Mouse (Mus musculus) liver, embryonic 16.5 days (tissue): ENCODE data around the gene Tubg1. TPM values are rescaled to one million over a fixed set of nuclear protein-coding genes. Genes with fewer than 3 reads are reported as not detected.

ENCODE experiments used
- ATAC-seq: fragments of 200-750 bp; cut with Nextera tagmentation; 2 replicates; pipeline ENCODE4 v1.8.0; 2017; ENCODE audit warnings: low read depth, mild to moderate bottlenecking, moderate number of reproducible peaks, moderate library complexity
- H3K27ac ChIP-seq: fragments of 300-500 bp; sonication (generic); 2 replicates; pipeline ENCODE4 v1.5.1; 2014; ENCODE audit warnings: mild to moderate bottlenecking, low read length
- H3K27me3 ChIP-seq: fragments of 300-500 bp; sonication (generic); 2 replicates; pipeline ENCODE4 v1.6.1; 2014; ENCODE audit warnings: low read depth, low read length, mixed read lengths; ENCODE audit not compliant: control insufficient read depth, insufficient read depth
- H3K36me3 ChIP-seq: fragments of 300-500 bp; sonication (generic); 2 replicates; pipeline ENCODE4 v1.6.1; 2014; ENCODE audit warnings: mild to moderate bottlenecking; ENCODE audit not compliant: control insufficient read depth, insufficient read depth
- H3K4me1 ChIP-seq: fragments of 300-500 bp; sonication (generic); 2 replicates; pipeline ENCODE4 v1.6.1; 2014; ENCODE audit warnings: low read depth, low read length, mixed read lengths; ENCODE audit not compliant: control insufficient read depth
- H3K4me2 ChIP-seq: fragments of 300-500 bp; sonication (generic); 2 replicates; pipeline ENCODE4 v1.6.1; 2014; ENCODE audit warnings: low read depth, low read length, mixed read lengths
- H3K4me3 ChIP-seq: fragments of 300-500 bp; sonication (generic); 2 replicates; pipeline ENCODE4 v1.5.1; 2014; ENCODE audit warnings: low read depth, mild to moderate bottlenecking, low read length
- H3K9ac ChIP-seq: fragments of 300-500 bp; sonication (generic); 2 replicates; pipeline ENCODE4 v1.6.1; 2014; ENCODE audit warnings: low read depth, low read length
- H3K9me3 ChIP-seq: fragments of 300-500 bp; sonication (generic); replicated peaks from 2 replicates; pipeline ENCODE4 v1.6.1; 2016; ENCODE audit warnings: low read length; ENCODE audit not compliant: control insufficient read depth
- WGBS: fragments of 180-500 bp; shearing (Covaris S2); extraction: QIAGEN DNeasy Blood & Tissue Kit; methylation state at CpG from one replicate; pipeline ENCODE4 v1.1.7; 2014; ENCODE audit not compliant: insufficient replicate concordance; 5-methylcytosine and 5-hydroxymethylcytosine counted together
- polyA plus RNA-seq: library from polyadenylated mRNA; unstranded; fragments of >200 nt; fragmentation: Nextera tagmentation; extraction: Ambion mirVana; gene quantifications from 2 replicates; pipeline ENCODE4 v1.2.1, GENCODE M21; 2015

Gene Tubg1
- polyA plus RNA-seq, 1 experiment from 2014 or later: 34.3 TPM

DNA sequence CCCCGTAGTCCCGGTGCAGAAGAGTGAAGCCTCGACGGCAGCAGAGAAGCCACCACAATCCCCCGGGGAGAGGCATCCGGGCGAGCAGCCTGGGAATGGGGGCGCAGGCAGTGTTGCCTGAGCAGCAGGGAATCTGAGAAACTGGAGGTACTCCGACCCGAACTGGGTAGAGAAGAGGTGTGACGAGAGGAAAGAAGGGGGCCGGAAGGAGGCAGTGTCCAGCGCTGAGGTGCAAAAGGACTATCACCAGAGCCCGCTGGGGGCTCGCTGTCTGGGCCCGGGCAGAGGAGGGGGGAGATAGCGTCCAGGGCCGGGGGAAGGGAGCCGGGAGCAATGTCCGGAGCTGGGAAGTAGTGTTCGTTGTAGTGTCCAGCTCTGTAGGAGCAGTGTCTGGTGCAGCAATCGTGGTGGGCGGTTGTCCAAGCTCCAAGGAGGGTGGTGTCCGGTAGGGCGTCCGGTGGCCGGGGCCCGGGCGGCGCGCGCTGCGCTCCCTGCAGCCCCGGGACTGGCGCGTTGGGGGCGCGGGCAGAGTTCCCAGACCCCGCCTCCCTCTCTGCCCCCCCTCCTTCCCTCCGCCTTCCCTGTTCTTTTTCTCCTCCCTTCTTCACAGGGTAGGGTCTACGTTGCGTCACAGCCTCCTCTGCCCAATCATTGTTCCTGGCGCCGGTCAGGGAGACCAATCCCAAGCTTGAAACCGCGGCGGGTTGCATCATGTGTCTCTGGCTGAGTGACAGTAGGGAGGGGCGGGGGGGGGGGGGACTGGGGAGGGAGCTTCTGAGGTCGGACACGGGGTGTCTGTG lies 51.3 kb downstream of the Tubg1 start, which contains the start of gene Plekhh3:
Gene Plekhh3, minus strand, starts transcription at position 541 of the 800 bp plus-strand sequence.
- peaks cover 30% of the 10 kb centered on the region for H3K4me1 ChIP-seq
- H3K4me3 ChIP-seq: peak within 1 kb of the TSS; percentile 55
- peak within 1 kb of the TSS; percentile 65 for H3K4me2 ChIP-seq
- H3K9ac ChIP-seq: peak within 1 kb of the TSS; percentile 44
- H3K9me3 ChIP-seq: no peaks in the 10 kb centered on the region
- WGBS: under 1% methylated on average over 50 of the region's 50 CpGs
- ATAC-seq: peak; percentile 88
- H3K36me3 ChIP-seq: no peaks in the 10 kb centered on the region
- peaks cover 99% of the 10 kb centered on the region for H3K27me3 ChIP-seq
- H3K27ac ChIP-seq: peak within 1 kb of the TSS; percentile 54

DNA sequence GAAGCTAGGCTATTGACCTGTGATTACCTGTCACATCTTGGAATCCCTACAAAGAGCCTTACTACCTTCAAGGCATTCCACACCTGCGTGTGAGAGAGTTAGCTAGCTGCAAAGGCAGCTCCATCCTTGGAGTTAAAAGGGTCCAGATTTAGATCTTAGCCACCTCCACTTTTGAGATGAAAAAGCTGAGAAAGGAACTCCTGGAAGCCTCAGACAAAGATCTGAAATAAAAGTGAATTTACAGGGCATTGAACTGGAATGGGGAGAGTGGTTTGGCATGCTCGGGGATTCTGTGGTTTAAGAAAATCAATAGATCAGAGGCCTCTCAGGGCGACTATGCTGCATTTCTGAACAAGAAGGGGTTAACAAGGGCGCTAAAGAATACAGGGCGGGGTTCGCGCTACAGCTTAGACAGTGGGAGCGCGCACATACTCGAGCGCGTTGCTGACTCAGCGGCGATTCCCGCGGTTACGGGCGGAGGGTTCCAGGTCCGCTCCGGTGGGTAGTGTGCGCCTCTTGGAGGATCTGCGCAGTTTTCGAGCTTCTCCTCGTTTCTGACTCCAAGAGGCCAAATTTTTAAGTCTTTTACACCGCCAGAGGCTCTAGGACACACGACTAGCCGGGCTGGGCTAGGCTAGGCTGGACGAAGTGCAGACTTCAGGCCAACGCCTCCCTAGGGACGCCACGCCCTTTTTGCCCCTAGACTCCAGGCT lies 52.1 kb downstream of the Tubg1 start:
- peak overlapping the region; percentile 65 for H3K4me2 ChIP-seq
- peak overlapping the region; percentile 55 for H3K4me3 ChIP-seq
- no peaks in the 10 kb centered on the region for H3K9me3 ChIP-seq
- under 1% methylated on average over 31 of the region's 31 CpGs for WGBS
- ATAC-seq: peak; percentile 43
- H3K4me1 ChIP-seq: peaks cover 30% of the 10 kb centered on the region
- H3K27ac ChIP-seq: peak overlapping the region; percentile 54
- H3K9ac ChIP-seq: no peak overlapping the region; the same call in 1 of the 2 replicates
- no peaks in the 10 kb centered on the region for H3K36me3 ChIP-seq
- H3K27me3 ChIP-seq: peaks cover 99% of the 10 kb centered on the region

GRCm38 (mm10) chr11:101172434-101172815 lies 52.7 kb downstream of the Tubg1 start:
- Histone ChIP-seq H3K4me3 (peak overlapping the region; percentile 55), H3K4me2 (peak overlapping the region; percentile 65), H3K4me1 (peaks cover 30% of the 10 kb centered on the region), H3K27me3 (peaks cover 99% of the 10 kb centered on the region), H3K36me3 (no peaks in the 10 kb centered on the region), H3K9ac (no peak overlapping the region; the same call in 1 of the 2 replicates), H3K9me3 (no peaks in the 10 kb centered on the region), H3K27ac (peak overlapping the region; percentile 54)
- no peak for ATAC-seq
- WGBS: 4% methylated on average over 5 of the region's 5 CpGs

GRCm38 (mm10) chr11:101173112-101173511 lies 53.4 kb downstream of the Tubg1 start:
- Histone ChIP-seq H3K9ac (no peak overlapping the region), H3K9me3 (no peaks in the 10 kb centered on the region), H3K27me3 (peaks cover 99% of the 10 kb centered on the region), H3K36me3 (no peaks in the 10 kb centered on the region), H3K4me2 (peak overlapping the region; percentile 68; the same call in 1 of the 2 replicates), H3K27ac (no peak overlapping the region), H3K4me1 (peaks cover 30% of the 10 kb centered on the region), H3K4me3 (no peak overlapping the region)
- ATAC-seq: no peak
- 7% methylated on average over 11 of the region's 11 CpGs for WGBS

- Histone ChIP-seq H3K9me3 (no peaks in the 10 kb centered on the region), H3K4me1 (peaks cover 30% of the 10 kb centered on the region), H3K27me3 (peaks cover 99% of the 10 kb centered on the region), H3K4me2 (peak overlapping the region; percentile 68), H3K27ac (no peak overlapping the region), H3K36me3 (no peaks in the 10 kb centered on the region), H3K4me3 (peak overlapping the region; percentile 43), H3K9ac (peak overlapping the region; percentile 35; the same call in 1 of the 2 replicates)
- WGBS: 2% methylated on average over 61 of the region's 61 CpGs
- peak; percentile 37 for ATAC-seq
Measured at GRCm38 (mm10) chr11:101173631-101174388, 54.1 kb downstream of the Tubg1 start.

- peak overlapping the region; percentile 43 for H3K4me3 ChIP-seq
Measured at GRCm38 (mm10) chr11:101174389-101174745, 54.6 kb downstream of the Tubg1 start.

GRCm38 (mm10) chr11:101174851-101175628 lies 55.3 kb downstream of the Tubg1 start, which contains the start of gene Ccr10:
Gene Ccr10, minus strand, starts transcription at chr11:101175443.
- Histone ChIP-seq H3K4me2 (peak within 1 kb of the TSS; percentile 68; the same call in 1 of the 2 replicates), H3K4me3 (peak within 1 kb of the TSS; percentile 43; the same call in 1 of the 2 replicates), H3K27me3 (peaks cover 93% of the 10 kb centered on the region), H3K36me3 (no peaks in the 10 kb centered on the region), H3K9me3 (no peaks in the 10 kb centered on the region), H3K9ac (peak within 1 kb of the TSS; percentile 35; the same call in 1 of the 2 replicates), H3K4me1 (peaks cover 23% of the 10 kb centered on the region), H3K27ac (no peak within 1 kb of the TSS)
- WGBS: 22% methylated on average over 14 of the region's 14 CpGs
- no peak for ATAC-seq

More at GRCm38 (mm10) chr11:101174389-101174745, 54.6 kb downstream of the Tubg1 start:
- peaks cover 99% of the 10 kb centered on the region for H3K27me3 ChIP-seq
- peaks cover 30% of the 10 kb centered on the region for H3K4me1 ChIP-seq
- H3K9me3 ChIP-seq: no peaks in the 10 kb centered on the region
- no peaks in the 10 kb centered on the region for H3K36me3 ChIP-seq
- peak overlapping the region; percentile 68 for H3K4me2 ChIP-seq
- no peak overlapping the region for H3K27ac ChIP-seq
- WGBS: 24% methylated on average over 9 of the region's 9 CpGs
- peak overlapping the region; percentile 35; the same call in 1 of the 2 replicates for H3K9ac ChIP-seq
- no peak for ATAC-seq

DNA sequence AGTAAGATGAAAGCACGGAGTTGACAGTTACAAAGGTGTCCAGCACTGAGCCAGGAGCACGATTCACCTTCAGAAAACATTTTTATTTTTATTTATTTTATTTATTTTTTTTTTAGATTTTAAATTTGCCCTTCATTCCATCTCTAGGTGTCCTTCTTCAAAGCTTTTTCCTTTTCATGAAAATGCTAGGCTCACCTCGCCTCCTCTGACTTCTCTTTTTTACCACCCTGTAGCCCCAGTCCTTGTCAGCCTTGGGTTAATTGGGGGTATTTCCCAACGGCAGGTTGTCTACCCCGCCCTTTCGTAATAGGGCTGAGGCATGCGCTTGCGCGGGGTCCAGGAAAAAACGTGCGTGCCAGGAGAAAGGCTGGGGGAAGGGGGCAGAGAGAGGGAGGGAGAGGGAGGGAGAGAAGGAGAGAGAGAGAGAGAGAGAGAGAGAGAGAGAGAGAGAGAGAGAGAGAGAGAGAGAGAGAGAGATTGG lies 55.9 kb downstream of the Tubg1 start:
- Histone ChIP-seq H3K27me3 (peaks cover 92% of the 10 kb centered on the region), H3K4me3 (no peak overlapping the region), H3K9ac (no peak overlapping the region), H3K9me3 (no peaks in the 10 kb centered on the region), H3K36me3 (no peaks in the 10 kb centered on the region), H3K4me2 (peak overlapping the region; percentile 34; the same call in 1 of the 2 replicates), H3K27ac (no peak overlapping the region), H3K4me1 (peaks cover 21% of the 10 kb centered on the region)
- 8% methylated on average over 11 of the region's 11 CpGs for WGBS
- no peak for ATAC-seq
